Mouse (Mus musculus) frontal cortex, adult (tissue): ENCODE results near the gene Tacc2.
A peak's percentile ranks its signal among the peaks of the same experiment; 100 is the strongest.

Source experiments
- ATAC-seq: cut with Nextera tagmentation; 2 replicates; pipeline ENCODE4 v1.9.2; 2017; ENCODE audit warnings: mild to moderate bottlenecking, moderate library complexity, mixed read lengths; ENCODE audit not compliant: low TSS enrichment

The Tacc2 gene

DNA sequence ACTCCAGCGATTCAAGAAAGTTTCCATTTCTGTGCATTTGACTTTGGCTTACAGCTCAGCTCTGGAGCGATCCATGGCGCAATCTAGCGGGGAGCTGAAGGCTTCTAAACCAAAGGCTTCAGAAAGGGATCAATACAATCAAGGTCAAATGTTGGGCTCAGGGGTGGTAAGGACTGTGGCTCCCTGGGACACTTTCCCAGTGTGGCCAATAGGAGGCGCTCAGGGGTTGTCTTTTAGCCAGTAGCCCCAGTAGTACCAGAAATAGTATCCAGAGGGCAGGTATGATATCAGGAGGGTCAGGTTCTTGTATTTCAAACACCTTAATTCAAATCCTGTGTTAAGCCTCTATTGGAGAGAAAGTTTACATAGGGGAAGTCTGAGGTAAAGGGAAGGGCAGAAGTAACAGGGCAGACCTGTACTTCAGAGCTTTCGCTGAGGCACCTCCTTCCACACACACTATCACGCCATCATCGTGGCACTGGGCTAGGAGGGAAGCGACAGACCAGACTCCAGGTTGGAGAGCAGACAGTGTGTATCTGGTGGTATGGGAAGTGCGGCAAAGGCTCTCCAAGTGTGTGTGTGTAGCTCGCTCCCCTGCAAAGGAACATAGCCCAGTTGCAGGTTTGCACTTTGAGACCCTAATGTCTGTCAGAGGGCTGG, 196.1 kb downstream of the Tacc2 start:
- ATAC-seq: no peak

DNA sequence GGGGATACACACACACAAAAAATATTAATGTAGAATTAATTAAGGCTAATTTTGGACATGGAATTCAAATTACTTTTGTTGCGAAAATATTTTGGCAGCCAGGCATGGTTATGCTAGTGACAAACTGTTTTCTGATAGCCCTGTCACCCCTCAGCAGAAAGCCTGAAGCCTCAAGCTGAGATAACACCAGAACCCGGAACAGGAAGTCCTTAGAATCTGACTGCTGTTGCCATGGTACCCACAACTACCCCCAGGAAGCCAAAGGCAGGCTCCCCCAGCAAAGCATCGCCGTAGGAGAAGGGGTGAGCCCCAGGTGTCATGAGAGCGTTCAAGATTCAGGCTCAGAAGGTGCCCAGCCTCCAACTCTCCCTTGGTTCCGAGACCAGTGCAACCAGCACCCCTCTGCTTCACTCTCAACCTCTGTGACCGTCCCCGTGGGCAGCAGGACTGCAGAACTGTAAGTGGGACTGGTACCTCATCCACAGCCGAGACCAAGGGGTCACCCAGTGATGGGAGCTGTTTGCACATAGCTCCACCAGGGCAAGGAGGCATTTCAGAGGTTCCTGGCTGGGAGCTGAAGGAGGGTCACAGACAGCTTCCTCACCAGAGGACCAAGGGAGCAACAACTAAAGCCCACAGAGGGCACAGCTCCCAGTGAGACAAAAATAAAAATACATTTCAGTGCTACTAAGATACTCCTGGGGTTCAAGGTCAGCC, 196.8 kb downstream of the Tacc2 start, which contains the start of gene Btbd16:
Gene Btbd16, plus strand, starts transcription at position 156 of the 717 bp plus-strand sequence.
- no peak for ATAC-seq

DNA sequence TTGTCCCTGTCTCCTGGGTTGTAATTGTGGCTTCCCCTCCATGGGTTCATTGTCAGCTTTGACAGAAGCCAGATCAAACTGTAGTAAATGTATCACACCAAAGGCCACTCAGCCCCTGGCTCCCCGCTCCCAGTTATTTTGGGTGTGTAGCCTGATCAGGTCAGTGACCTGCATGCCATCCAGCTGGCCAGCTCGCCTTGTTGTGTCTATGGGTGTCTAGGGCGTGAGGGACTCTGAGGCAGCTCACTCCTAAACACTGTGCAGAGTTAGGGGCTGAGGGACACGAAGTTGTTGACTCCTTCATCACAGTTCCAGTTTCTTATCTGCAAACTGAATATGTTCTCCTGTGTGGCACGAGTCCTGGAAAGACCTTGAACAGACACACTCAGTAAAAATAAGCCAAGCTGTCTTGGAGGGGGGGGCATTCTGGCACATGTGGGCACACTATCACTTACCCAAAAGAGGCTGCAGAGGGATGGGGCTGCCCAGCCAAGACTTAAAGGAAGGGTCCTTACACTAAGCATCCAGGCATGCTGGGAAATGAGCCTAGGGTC, 203.7 kb downstream of the Tacc2 start:
- ATAC-seq: no peak

DNA sequence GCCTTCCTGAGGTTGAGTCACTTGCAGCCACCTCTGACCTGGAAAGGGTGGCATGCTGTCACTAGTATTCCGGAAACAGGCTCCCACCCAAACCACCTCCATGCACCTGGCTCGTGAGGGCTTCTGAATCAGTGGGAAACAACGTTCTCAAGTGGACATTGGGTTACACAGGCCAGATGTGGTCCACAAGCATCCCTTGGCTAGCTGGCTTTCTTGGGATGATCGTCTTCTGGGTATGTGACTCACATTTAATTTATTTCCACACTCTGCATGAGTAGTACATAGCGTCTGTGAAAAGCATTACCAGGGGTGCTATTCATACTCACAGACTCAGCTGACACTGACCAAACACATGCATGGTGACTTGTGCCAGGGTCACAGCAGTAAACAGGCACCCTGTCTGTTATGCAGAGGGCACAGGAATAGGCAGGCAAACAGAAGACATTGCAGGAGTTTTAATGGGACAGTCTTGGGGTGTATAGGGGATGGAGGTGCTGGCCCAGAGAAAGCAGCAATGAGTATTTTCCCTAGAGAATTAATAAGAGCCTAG, 205.3 kb downstream of the Tacc2 start:
- no peak for ATAC-seq

DNA sequence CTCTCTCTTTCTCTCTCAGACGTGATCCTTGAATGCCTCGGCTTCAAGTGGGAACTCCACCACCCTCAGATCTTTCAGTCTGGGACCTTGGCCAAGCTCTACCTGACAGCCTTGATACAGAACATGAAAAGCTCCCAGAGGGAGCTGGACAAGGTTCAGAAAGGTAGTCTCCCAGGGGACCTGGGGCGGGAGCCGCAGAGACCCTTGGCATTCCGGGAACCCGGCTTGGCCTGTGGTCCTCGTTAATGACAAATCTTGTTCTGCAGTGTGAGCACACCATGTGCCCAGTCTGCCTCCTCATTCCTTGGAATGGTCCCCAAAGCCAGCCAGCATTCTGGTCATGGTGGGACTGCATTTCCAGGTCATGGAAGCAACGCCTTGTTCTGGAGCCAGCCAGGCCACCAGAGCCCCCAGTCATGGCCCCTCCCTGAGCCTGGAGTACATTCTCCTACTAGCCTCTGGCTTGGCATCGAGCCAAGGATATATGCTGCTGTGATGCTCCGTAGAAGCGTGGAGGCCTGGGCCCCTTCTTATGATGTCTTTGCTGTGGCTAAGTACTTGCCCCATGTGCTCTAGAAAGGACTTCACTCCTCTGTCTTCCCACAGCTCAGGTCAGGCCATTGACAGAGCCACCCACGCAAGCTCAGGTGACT, 208.8 kb downstream of the Tacc2 start:
- no peak for ATAC-seq

DNA sequence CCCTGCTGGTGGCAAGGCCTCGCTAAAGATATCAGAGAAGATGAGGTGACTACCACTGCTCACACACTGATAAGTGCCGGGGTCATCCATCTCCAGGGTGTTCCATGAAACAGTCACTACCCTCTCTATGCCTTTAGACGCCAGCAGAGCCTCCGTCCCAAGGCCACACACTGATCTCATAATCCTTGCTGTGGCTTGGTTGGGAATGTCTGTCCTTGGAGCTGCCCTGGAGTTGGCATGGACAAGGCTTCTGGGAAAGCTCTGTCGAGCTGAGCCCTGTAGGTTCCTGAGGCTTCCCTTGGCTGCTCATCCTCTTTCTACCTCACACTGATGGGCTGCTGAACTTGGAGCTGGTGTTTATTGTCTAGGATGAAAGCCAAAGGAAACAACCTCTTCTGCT, 209.5 kb downstream of the Tacc2 start:
- no peak for ATAC-seq

DNA sequence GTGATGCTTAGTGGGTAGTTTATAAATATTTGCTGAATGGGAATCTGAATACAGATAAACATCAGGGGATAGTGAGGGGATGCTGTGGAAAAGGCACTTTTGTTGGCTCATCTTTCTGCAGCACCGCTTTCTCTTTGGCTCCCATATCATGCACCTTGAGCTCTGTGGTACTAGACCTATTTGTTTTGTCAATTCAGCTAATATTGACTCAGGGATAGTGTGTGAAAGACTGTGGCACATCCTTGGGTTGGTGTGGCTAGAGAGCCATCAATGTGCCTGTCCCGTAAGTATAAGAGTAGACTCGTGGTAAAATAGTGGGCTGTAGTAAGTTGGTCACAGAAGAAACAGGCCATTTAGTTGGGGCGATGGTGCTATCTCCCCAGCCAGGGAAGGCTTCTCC, 210.3 kb downstream of the Tacc2 start:
- ATAC-seq: no peak

DNA sequence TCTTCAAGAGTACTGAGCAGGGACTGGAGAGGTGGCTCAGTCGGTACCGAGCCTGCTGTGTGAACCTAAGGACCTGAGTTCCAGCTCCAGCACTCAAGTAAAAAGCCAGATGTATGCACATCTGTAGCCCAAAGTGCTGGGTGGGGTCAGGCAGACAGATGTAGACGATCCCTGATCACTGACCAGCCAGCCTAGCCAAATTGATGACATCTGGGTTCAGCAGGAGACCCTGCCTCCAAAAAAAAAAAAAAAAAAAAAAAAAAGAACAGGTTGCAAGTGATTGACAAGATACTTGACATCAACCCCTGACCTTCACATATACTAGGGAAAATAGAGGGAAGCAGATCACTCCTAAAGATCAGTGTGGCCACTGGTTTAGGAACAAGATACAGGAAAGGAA, 211.7 kb downstream of the Tacc2 start:
- ATAC-seq: no peak

DNA sequence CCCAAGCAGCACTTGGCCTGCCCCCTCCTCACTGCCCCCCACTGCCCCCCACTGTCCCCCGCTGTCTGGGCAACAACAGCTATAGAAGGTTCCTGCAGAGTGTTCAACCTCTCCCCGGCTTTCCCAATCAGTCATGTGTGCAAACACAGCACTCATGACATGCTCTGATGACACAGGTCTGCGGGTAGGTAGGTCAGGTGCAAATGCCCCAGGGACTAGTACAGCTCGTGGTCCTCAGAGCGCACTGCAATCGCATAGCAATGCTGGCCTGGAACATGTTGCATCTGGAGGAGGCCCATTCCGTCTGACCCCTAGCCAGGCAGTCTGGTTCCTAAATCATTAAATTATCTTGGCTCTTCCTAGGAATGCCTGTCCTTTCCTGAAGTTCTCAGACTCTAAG, 212.2 kb downstream of the Tacc2 start:
- ATAC-seq: no peak

DNA sequence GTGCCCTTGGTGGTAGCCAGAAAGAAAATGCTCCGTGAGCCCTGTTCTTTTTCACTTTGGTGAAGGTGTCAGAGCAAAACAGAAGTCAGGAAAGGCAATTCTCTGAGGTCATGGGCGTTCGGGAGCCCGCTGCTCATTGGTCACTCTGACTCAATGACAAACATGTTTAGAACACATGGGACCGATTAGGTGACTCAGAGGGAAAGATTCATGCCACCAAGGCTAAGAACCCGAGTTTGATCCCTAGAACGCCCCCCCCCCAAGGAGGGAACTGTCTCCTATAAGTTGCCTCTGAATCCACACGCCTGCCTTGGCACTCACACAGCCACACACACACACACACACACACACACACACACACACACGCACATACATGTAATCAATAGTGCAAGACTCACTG, 216.4 kb downstream of the Tacc2 start:
- no peak for ATAC-seq

DNA sequence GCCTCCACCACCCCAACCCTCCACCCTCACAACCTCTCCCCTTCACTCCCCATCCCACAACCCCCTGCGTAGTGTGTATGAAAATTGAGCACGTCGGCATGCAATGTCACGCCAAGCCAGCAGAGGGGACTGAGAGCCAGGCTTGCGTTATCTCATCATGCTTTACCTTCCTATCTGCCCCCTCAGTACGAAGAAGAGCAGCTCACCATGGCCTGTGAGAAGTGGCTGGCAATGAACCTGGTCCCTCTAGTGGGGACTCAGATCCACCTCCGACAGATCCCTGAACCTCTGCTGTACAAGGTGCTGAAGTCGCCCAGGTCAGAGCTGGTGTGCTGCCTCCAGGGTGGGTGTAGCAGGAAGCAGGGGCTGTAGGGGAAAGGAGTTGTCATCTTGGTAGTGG, 219.5 kb downstream of the Tacc2 start:
- no peak for ATAC-seq

DNA sequence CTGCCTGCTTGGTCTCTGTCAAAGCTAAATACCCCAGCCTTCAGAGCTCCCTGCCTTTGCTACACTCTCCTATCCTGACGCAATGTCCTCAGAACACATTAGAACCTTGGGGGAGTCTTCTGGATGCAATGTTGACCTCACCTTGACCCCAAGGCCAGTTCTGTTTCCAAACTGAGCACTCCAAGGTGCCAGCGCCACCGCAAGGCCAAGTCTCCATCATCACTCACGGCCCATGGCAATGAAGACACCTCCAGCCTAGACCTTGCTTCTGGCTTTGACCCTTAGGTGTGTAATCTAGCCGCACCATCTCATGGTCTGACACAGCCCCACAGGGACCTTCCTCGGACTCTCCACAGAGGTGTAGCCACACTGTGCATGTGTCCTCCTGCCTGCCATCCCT, 220.3 kb downstream of the Tacc2 start:
- ATAC-seq: no peak

DNA sequence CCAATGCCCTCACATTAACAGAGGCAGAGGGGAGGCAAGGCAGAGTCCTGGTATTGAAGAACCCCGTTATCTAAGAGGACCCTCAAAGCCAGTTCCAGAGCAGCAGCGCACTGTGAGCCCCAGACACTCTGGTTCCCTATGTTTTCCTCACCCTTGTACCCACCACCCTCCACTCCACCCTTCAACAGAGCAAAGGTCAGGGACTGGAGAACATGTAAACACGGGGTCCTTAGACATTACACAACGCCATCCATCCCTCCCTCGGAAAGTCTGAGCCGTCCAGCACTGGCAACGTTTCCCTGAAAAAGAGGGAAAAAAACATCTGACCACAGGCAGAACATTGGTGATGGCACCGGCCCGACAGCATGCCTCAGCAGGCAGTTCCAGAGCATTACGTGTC, 222.2 kb downstream of the Tacc2 start:
- ATAC-seq: no peak

DNA sequence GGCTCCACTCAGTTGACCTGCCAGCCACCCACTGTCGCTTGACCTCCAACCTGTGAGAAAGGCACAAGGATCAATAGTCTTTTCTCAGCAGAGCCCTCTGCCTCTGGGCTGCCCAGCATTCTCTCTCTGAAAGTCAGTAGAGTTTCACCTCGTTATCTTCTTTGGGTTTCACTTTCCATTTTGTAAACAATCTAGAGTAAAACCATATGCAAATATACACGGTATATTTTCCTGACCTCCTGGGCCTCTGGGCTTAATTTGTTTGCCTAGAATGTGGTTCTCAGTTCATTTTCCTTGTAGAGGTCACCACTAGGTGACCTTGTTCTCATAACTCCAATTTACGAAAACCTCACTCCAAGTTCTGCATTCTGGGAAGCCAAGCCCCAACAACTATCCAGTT, 223.4 kb downstream of the Tacc2 start:
- no peak for ATAC-seq

DNA sequence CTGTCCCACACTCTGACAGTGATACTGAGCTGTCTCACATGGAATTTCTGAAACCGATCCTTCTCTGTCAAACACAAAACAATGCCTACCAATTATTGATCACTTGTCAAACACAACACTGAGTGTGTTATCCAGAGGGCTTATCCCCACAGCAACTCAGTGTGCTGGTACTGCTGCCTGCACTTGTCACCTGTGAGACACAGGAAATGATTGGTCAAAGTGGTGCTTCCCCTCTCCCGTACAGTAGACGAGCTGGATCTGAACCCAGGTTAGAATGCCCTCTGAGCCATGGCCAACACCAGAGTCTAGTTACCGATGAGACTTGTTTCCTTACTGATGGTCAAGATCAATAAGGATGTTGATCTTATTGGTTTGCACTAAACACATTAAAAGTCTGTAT, 224.6 kb downstream of the Tacc2 start:
- no peak for ATAC-seq

DNA sequence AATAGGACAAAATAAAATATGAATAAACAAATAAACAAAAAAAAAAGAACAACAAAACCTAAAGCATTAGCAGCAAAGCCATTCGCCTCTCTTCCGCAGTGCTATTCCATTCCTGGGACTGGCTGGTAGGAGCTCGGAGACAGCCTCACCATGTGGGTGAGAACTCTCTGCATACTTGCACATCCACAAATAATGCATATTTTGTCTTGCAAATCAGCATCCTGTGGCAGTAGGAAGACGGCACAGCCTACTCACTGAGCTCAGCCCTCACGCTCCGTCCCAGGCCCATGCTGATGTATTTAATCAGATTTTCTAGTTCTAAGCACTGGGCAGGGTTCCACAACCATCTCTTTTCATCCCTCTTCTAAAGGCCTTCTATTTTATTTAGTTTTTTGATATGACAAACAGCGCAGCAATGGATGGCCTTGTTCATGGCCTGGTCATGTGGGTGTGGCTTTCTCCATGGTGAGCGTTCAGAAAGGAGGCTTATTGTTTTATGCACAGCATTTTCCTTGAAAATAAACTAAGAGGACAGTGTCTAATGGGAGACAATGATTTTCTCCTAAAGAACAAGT, 226.1 kb downstream of the Tacc2 start:
- peak; percentile 79 for ATAC-seq

DNA sequence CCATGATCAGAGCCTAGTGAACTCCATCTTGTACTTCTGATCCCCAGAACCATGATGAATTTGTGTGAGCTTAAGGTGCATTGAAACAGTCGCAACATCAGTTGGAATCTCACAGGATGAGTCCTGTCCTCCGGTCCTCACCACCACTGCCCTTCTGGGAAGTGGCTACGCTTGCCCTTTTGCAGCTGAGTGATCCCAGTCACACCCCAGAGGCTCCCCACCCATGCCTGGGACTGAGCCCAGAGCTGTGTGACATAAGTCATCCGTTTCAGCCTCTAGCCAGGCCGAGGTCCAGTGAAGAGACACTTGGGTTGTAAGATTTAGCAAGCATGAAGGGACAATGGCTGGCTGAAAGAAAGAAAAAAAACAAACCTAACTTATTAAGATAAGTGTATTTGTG, 227.8 kb downstream of the Tacc2 start:
- ATAC-seq: no peak

DNA sequence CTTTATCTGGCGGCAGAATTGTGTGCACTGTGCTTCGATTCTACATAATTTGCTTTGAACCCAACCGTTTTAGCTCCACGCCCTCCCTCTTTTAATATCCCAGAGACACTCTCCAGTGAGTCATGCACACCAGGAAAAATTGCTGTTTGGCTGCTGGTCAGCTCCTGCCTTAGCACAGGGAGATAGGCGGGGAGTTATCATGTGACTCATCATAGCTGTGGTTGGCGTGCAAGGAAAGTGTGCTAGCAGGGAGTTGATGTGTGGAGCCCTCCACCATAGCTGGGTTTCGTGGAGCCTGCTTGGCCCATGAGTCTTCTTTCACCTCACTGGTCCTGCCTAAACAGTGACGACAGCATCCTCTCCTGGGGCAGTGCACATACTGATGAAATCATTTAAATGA, 230.5 kb downstream of the Tacc2 start:
- ATAC-seq: peak; percentile 88

DNA sequence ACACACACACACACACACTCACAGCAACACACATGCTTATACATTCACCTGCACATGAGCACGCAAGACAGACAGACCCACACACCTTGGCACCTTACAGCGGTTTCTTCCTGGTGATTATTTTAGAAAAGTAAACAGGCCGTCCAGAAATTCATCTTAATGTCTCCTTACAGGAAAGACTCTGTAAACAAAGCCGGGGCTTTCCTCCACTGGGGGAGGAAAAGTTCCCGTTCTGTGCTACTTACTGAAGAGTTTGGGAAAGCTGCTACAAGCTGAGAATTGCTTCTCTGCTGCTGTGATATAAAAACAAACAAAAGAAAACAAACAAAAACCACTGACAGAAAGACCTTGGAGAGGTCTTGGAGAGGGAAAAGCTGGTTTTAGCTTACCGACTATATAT, 231.5 kb downstream of the Tacc2 start:
- no peak for ATAC-seq

DNA sequence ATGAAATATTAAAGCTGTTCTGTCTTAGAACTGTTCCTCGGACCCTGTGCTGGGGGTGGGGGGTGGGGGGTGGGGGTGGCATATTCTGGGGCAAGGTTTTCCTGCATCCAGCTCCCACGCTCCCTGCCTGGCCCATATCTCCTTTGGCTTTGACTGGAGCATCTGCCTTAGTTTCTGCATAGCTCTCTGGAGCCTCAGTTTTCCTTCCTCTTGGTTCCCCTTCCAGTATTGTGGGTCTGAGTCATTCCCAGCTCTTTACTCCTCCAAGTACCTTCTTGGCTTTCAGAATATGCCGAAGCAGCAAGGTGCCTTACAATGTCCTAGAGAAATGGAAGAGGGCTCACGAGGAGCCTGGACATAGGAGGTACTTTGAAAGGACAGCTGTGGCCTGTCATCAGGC, 233.0 kb downstream of the Tacc2 start:
- peak; percentile 53; the same call in 1 of the 2 replicates for ATAC-seq

DNA sequence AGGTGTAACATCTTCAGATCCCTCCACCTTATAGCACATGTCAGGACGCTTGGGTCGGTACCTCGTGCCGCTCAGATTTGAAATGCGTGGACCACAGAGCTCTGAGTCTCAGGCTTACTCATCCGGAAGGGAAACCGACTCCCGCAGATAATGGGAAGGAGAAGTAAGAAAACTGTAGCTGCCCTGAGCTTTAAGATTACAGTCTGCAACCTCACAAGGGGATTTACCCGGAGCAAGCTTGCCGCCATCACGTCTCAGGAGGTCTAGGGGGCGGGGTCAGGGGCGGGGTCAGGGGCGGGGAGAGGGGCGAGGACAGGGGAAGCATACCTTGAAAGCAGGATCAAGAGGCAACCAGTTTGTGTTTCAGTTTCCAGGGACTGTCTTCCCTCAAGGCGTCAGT, 235.2 kb downstream of the Tacc2 start:
- no peak for ATAC-seq
